Mouse (Mus musculus) lung, adult 2 months (tissue): ENCODE data around the gene Gtpbp3. TPM values are rescaled to one million over a fixed set of nuclear protein-coding genes. Genes with fewer than 3 reads are reported as not detected.

Source experiments
- DNase-seq: peaks from one replicate; pipeline ENCODE4 v3.0.0; 2022
- H3K4me1 ChIP-seq: fragments of 200-500 bp; 2 replicates; pipeline ENCODE4 v1.6.1; 2011; ENCODE audit warnings: low read length; ENCODE audit not compliant: control insufficient read depth, insufficient read depth
- H3K4me3 ChIP-seq: fragments of 200-500 bp; replicated peaks from 2 replicates; pipeline ENCODE3; 2011; ENCODE audit warnings: low read depth, mild to moderate bottlenecking, control low read depth, low read length; ENCODE audit errors: extremely low read depth
- CTCF ChIP-seq: fragments of 200-500 bp; IDR thresholded peaks from 2 replicates; pipeline ENCODE4 v1.5.1; 2011; ENCODE audit warnings: mild to moderate bottlenecking, low read length, control low read depth; ENCODE audit not compliant: insufficient read depth
- POLR2A ChIP-seq: fragments of 200-500 bp; IDR thresholded peaks from 2 replicates; pipeline ENCODE4 v1.6.1; 2011; ENCODE audit warnings: low read depth, mild to moderate bottlenecking, control low read depth, low read length, borderline replicate concordance; ENCODE audit errors: extremely low read depth
- WGBS: fragments of 180-500 bp; shearing (Covaris S2); methylation state at CpG from one replicate; pipeline ENCODE4 v1.1.7; 2018; 5-methylcytosine and 5-hydroxymethylcytosine counted together
- polyA plus RNA-seq: library from polyadenylated mRNA; depleted of rRNA; stranded (reverse); fragments of >200 nt; gene quantifications from 2 replicates; pipeline ENCODE4 v1.2.3, GENCODE M21; 2012

Gtpbp3 gene
- polyA plus RNA-seq, 1 experiment = 26.0 TPM

DNA sequence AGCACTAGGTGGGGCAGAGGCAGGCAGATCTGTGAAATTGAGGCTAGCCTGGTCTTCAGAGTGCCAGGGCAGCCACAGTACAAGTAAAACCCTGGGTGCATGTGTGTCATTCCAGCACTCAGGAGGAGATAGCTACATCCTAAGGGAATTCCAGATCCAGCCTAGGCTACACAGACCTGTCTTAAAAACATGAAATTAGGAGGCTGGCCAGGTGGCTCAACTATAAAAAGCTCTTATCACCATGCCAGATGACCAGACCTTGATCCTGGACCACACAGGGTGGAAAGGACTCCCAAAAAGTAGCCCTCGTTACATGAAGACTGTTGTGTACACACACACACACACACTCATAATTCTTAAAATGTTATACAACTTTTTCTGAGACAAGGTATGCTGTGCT, 19.9 kb upstream of the Gtpbp3 start:
- peaks cover 17% of the 10 kb centered on the region for H3K4me1 ChIP-seq
- 94% methylated on average over 1 of the region's 1 CpGs for WGBS
- no peak for DNase-seq
- no peak overlapping the region for H3K4me3 ChIP-seq
- no peak for TF ChIP-seq POLR2A
- TF ChIP-seq CTCF = no peak

DNA sequence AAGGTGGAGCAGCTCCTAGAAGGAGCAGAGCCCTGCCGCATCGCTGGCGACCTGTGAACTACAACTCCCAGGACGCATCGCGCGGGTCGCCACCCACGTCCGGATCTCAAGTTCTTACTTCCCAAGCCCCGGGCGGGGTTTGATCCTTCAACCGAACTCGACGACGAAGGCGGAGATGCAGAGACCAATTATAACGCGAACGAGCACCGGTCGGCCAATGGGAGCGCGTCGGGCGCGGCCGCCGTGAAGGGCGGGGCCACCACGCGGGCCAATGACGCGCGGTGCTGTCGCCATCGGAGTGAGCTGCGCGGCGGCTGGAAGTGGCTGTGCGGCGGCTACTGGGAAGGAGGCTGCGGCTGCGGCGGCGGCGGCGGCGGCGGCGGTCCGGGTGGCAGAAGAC, 19.0 kb upstream of the Gtpbp3 start, which contains the start of gene Dda1:
Gene Dda1, plus strand, starts transcription at position 284 of the 400 bp plus-strand sequence.
- peaks cover 13% of the 10 kb centered on the region for H3K4me1 ChIP-seq
- no peak for TF ChIP-seq CTCF
- peak; percentile 78 for TF ChIP-seq POLR2A
- peak within 1 kb of the TSS; percentile 73 for H3K4me3 ChIP-seq
- WGBS = under 1% methylated on average over 52 of the region's 52 CpGs
- peak; percentile 92 for DNase-seq

DNA sequence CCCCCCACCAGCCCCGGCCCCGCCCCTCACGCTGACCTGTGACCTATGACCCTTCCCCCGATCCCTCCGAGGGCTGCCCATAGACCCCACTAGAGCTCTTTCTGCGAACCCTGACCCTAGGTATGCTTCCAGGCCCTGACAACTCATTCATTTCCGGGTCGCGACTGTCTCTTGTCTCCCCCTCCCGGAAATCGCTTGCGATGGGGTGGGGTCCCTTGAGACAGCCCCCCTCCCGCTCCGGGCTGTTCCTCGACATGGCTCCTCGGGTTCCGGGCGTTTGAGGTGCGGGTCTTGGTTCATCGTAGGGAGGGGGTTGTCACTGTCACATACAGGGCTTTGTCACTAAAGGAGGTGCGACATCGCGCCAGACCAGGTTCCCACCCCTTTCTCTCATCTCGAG, 18.5 kb upstream of the Gtpbp3 start:
- WGBS = under 1% methylated on average over 24 of the region's 24 CpGs
- peak overlapping the region; percentile 73 for H3K4me3 ChIP-seq
- TF ChIP-seq CTCF = no peak
- TF ChIP-seq POLR2A = no peak
- H3K4me1 ChIP-seq = peaks cover 11% of the 10 kb centered on the region
- DNase-seq = peak; percentile 40

DNA sequence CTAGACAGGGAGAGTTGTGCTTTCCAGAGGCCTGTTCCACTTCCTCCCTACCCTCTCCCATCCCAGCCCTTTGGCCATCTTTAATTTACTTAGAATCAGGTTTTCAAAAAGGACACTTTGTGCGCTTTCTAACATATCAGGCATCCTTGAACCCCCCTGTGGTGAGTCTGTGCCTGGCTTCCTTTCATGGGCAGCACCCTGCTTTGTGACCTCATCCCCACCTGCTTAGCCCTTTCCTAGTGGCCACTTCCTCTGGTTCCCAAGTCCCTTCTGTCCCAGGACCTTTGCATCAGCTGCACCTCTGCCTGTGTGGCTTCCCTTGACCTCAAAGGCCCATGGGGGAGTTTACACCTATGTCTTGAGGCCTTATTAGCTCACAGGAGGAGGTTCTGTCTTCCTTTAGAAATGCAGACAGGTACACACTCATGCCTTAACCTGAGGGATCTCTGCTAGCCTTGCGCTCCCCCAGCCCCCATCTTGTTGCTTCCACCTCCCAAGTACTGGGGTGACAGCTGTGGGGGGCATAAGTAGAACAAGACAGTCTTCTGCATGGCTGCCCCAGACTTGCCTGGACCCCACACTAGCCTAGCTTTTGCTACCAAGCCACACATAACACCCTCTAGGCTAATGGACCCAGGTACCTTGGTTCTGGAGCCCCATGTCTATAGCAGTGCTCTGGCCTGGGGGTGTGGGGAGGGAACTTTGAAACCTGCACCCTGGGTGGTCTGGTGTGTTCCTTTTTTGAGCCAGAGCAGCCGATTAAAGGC, 17.6 kb upstream of the Gtpbp3 start:
- DNase-seq = no peak
- TF ChIP-seq POLR2A = no peak
- TF ChIP-seq CTCF = no peak
- H3K4me3 ChIP-seq = no peak overlapping the region
- H3K4me1 ChIP-seq = peaks cover 11% of the 10 kb centered on the region
- 84% methylated on average over 3 of the region's 3 CpGs for WGBS

DNA sequence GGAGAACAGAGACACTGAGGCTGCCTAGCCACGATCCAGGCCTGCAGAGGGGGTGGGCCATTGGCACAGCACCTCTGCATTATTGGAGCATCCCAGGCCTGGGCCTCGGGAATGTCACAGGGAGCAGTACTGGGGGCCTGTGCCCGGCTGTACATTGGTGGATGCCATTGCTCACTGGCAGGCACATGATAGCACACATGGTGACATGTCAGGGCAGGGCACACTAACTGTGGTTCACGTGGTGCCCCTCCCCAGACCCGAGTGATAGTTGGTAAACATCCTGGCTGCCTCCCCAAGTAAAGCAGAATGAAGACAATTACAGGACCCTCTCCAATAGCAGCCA, 17.0 kb upstream of the Gtpbp3 start:
- 72% methylated on average over 5 of the region's 5 CpGs for WGBS
- TF ChIP-seq CTCF = no peak
- TF ChIP-seq POLR2A = no peak
- H3K4me3 ChIP-seq = no peak overlapping the region
- no peak for DNase-seq
- H3K4me1 ChIP-seq = peaks cover 13% of the 10 kb centered on the region

DNA sequence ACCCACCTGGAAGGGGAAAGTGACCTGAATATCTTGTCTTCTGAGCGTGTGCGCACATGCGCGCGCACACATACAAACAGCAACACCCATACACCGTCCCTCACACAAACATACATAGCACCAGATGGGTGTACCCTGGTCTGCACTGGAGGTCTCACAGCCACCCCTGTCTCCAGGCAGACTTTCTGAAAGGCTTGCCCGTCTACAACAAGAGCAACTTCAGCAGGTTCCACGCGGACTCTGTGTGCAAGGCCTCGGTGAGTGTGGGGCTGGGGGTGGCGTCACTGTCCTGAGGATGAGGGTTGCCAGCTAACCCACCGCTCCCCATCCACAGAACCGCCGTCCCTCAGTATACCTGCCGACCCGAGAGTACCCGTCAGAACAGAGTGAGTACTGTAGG, 16.0 kb upstream of the Gtpbp3 start:
- no peak for DNase-seq
- WGBS = 96% methylated on average over 17 of the region's 17 CpGs
- Histone ChIP-seq H3K4me3 (no peak overlapping the region), H3K4me1 (peaks cover 14% of the 10 kb centered on the region)
- TF ChIP-seq CTCF (no peak), POLR2A (no peak)

DNA sequence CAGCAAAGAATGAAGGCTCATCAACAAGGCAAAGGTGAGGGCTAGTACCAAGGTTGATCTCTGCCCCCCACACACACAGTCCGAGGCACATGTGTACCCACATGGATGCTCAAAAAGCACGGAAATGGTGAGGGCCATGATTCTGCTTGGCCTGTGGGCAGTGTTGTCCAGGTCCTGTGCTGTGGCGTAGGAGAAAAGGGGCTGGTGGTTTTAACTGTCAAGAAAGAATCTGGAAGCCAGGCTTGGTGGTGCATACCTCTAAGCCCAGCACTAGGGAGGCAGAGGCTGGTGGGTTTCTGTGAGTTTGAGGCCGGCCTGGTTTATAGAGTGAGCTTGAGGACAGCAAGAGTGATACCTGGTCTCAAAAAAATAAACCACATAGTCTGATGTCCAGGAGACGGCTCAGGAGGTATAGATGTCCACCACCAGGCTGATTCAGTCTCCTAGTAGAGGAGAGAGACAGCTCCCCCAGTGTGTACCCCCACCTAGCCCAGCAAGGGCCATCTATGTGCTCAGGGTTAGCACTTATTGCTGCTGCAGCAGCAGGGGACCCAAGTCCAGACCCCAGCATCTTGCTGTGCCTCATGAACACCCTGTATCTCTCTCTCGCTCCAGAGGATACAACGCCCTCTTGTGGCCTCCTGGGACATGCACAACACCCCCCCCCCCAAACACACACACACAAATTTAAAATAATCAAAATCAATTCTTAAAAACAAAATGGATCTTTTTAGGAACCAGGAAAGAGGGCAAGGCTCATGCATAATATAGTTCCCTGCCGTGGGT, 15.1 kb upstream of the Gtpbp3 start:
- WGBS = 89% methylated on average over 8 of the region's 8 CpGs

DNA sequence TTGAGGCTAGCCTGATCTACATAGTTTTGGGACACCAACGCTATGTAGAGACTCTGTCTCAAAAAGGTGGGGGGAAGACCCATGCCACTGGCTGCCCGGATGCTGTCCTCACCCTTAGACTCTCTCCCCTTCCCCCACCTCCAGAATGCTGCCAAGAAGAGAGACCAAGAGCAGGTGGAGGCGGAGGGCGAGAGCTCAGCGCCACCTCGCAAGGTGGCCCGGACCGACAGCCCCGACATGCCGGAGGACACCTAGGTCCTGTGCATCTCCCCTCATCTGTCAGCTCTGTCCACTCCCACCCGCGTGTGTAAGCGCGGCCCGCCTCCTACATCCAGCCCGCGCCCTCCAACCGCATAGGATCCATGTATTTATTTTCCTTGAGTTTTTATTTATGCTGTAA, 13.6 kb upstream of the Gtpbp3 start:
- DNase-seq = no peak
- H3K4me1 ChIP-seq = peaks cover 14% of the 10 kb centered on the region
- TF ChIP-seq CTCF (no peak), POLR2A (no peak)
- 91% methylated on average over 18 of the region's 18 CpGs for WGBS
- no peak overlapping the region for H3K4me3 ChIP-seq

More for the DNA sequence above, 15.1 kb upstream of the Gtpbp3 start:
- Histone ChIP-seq H3K4me3 (no peak overlapping the region), H3K4me1 (peaks cover 14% of the 10 kb centered on the region)
- no peak for TF ChIP-seq POLR2A
- TF ChIP-seq CTCF = 0 out of 2 replicates have a peak, but pooled peaks have one; percentile 3
- no peak for DNase-seq

DNA sequence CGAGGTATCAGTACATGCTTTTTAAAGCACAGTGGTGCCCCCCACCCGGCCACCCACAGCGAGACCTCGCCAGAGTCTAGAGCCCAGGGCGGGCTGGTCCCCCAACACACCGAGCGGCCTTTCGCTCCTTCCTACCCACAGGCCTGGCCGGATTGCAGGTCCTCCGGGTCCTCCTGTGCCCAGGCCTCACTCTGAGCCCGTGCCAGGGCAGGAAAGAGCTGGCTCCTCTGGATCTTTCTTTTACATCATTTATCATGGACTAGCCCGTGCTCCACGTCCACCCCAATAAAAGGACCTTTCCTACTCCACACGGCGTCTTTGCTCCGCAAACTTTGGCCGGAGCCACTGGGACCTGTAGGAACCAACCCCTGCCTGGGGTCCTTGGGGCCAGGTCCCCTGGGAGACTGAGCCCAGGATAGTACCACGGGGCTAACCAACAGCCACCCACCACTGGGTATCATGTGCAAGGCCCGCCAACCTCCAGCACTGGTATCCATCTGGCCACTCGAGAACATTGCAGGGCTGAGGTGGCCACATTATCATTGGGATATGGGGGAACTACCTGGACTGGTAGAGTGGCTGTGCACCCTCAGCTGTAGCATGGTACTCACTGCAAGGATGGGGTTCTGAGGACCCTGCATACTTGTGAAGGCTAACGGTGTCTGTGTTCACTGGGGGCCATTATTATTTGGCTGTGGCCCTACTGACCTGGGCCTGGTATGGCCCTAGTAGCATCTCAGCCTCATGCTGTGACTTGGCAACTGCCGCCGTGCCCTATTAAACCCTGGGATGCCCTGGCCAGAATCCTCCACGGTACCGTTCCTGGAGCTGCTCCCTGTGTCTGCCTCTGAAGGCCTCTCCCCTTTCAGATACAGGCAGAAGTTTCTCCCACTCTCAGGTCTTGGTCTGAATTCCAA, 12.9 kb upstream of the Gtpbp3 start:
- no peak for DNase-seq
- TF ChIP-seq POLR2A (0 out of 2 replicates have a peak, but pooled peaks have one; percentile 11), CTCF (no peak)
- Histone ChIP-seq H3K4me1 (peaks cover 9% of the 10 kb centered on the region), H3K4me3 (no peak overlapping the region)
- WGBS = 86% methylated on average over 25 of the region's 25 CpGs

DNA sequence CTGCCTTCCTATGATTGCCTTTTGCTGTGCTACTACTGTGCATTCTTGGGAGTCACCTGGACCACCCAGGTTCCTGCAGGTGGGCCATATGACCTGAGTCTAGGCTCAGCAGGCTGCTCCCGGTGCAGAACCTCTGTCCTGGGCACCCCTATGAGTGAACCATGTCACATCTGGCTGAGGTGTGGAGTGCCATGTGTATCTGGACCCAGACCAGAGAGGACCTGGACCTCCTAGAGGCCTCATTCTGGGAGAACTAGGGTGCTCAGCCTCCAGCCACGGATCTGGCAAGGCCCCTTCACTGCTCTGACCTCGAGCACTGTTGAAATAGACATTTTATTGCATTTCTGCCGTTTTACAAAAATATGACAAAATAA, 12.2 kb upstream of the Gtpbp3 start:
- WGBS = 31% methylated on average over 4 of the region's 4 CpGs
- TF ChIP-seq POLR2A (no peak), CTCF (no peak)
- peaks cover 3% of the 10 kb centered on the region; the same call in 1 of the 2 replicates for H3K4me1 ChIP-seq
- no peak for DNase-seq
- H3K4me3 ChIP-seq = no peak overlapping the region
